Mouse (Mus musculus): ENCODE data around the gene Itgb3bp.
A peak's percentile ranks its signal among the peaks of the same experiment; 100 is the strongest.

The Itgb3bp gene

DNA sequence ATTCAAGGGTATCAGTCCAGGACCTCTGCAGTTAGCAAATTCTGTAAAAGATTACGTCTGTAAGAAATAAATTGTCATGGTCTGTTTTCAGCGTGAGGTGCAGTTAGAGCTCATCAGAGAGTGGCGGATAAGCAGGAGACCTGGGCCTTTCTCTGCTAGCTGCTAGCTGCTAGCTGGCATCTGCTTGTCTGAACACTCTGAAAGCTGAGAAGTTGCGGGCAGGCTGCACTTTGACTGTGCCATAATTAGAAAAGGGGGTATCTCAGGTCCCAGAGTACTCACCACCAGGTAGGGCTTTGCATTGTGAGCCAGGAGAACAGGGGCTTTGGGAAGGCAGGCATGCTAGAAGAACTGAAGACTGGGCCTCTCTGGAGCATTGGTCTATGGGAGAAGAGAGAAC lies 2.2 kb upstream of the Itgb3bp start:
- no peak for DNase-seq

DNA sequence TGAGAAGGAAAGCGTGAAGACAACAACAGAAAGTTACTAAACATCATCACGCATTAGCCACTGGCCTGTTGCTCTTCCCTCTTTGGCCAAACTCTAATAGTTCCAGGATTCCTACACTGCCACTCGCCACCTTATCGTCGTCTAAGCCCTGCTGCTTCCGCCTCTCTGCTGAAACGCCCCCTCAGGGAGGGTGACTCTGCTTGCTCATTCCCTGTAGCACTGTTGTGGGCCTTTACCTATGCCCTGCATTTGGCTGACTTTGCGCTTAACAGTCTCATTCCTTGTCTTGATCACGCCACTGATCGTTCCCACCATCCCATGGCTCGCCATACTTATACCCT lies 1.6 kb upstream of the Itgb3bp start:
- no peak for DNase-seq

DNA sequence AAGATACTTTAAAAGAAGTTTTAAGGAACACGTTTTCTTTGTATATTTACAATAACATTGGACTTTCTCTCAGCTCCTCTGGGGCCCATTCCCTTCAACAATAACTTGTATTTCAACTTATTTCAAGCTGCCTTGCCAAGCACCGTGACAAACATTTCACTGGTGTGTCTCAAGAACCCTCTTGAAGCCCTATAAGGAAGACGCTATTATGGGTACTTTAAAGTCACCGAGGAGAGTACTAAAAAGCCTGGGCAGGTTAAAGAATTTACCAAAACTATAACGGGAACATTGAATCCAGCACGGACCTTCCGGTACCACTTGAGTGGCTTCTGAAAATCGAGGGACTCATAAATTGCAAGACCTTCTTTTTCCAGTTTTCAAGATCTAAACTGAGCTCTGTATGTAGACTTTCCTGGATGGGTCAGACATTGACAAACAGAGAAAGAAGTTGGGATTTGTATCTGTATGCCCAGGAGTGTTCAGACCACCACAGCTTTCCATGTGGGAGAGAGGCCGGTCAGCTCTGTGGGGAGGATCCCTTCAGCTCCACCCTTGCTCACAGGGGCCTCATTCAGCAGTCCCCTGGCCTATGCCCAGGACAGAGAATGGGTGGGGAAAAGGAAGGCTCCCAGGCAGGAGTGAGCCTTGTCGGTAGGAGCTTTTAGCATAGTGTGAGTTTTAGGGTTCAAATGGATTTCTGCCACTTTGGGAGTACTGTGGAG lies 1.1 kb upstream of the Itgb3bp start:
- DNase-seq: no peak

DNA sequence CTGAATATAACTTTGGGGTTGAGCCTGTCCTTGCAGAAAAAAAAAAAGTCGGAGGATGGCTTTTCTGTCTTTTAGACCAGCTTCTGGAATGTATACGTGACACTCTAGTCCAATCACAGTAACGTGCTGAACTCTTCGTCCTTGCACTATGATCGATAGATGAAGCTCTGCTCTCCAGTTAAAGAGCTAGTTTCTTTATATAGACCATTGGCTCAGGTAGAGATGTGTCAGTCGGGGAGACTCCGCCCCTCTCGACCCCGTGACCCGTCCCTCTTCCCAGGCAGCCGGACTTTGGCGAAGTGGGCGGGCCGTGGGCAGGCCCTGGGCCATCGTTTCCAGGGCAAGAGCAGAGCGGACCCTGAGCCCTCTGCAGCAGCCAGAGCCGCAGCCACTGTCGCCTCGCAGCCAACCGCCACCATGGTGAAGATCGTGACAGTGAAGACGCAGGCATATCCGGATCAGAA lies 432 bp downstream of the Itgb3bp start, which contains the start of gene Pgm1:
TSS of gene Pgm1 (plus strand) at position 266 of the 464 bp plus-strand sequence.
- peak; percentile 86 to 91 for DNase-seq

DNA sequence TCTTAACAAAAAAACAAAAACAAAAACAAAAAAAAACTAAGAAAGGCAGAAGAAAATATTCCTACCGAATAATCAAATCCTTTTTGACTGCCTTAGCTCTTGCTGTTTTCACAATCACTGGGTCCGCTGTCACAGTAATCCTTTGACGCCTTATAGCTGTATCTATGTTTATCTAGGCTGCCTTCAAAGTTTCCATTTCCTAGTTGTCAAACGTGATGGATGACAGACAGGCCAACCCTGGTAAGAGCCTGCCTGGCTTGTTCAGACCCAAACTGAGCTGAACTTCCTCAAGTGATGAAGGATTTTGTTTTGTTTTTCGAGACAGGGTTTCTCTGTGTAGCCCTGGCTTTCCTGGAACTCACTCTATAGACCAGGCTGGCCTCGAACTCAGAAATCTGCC lies 1.1 kb downstream of the Itgb3bp start:
- DNase-seq: no peak

DNA sequence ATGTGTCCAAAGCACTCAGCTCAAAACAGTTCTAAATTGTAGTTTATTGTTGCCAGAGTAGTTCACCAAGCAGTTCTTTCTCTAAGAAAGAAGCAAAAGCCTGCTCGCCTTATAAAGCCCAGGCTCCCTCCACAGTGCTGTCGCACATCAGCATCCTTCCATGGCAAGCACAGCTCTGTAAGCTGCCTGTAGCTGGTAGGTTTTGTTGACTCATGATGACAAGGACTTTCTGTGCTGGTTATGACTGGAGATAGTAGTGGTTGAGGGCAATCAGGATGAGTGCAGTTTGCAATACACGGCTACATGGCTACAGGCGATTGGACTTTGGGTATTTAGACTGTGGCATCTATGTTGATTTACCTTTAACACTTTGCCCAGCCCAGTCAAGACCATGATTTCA lies 3.2 kb downstream of the Itgb3bp start:
- no peak for DNase-seq

DNA sequence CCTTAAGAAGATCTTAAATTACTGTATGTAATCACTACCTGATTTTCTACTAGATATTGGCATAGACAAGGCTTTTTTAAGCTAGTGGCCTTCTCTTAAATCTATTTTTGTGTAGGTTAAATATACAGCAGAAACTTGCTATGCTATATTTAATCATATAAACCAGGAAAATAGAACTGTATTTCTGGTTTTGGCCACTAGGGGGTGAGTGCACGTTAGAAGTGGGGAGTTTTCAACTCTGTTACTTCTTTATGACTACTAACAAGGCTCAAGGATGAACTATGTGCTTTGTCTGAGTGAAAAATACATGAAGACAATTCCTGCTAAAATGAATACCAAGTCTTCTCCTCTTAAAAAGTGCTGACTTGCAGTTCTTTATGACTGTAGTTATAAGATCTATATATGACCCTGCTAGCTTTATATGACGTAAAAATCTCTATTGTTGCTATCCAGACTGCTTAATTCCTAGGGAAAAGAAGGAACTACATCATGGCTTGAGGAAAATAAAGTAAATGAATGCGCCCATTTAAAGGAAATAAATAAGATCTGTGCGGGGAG lies 15.6 kb downstream of the Itgb3bp start:
- no peak for DNase-seq

DNA sequence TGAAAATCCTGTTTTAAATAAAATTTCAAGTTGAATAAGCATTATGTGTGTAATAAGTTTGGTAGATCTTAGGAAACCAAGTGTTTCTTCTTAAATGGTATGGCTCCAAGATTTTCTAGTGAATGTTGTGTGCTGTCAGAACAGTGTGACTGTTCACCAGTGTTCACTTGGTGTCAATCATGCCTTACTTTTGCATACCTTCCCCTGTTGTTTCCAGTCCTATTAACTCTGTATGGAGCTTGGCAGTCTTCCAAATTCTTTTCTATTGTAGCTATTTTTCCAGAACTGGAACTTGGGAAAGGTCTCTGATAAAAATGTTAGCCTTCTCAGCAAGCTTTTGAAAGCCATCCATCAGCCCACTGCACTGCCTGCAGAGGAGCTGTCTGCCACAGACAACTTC lies 47.2 kb downstream of the Itgb3bp start:
- no peak for DNase-seq

DNA sequence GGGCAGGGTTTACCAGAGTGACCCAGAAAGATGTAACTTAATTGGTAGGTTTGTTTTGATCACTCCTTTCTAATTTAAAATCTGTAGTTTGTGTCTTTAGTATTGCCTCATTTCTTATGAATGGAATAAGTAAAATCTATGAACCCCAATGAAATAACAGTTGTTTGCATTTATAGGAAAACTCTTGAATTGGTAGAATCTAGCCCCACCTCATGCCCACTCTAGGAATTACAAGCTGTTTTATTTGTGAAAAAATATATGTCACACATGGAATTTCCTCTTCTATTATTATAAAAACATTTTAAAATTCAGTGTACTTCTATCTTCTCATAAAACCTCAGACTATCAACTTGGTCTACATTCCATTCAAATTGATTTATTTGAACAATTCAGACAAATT lies 47.7 kb downstream of the Itgb3bp start:
- DNase-seq: no peak

DNA sequence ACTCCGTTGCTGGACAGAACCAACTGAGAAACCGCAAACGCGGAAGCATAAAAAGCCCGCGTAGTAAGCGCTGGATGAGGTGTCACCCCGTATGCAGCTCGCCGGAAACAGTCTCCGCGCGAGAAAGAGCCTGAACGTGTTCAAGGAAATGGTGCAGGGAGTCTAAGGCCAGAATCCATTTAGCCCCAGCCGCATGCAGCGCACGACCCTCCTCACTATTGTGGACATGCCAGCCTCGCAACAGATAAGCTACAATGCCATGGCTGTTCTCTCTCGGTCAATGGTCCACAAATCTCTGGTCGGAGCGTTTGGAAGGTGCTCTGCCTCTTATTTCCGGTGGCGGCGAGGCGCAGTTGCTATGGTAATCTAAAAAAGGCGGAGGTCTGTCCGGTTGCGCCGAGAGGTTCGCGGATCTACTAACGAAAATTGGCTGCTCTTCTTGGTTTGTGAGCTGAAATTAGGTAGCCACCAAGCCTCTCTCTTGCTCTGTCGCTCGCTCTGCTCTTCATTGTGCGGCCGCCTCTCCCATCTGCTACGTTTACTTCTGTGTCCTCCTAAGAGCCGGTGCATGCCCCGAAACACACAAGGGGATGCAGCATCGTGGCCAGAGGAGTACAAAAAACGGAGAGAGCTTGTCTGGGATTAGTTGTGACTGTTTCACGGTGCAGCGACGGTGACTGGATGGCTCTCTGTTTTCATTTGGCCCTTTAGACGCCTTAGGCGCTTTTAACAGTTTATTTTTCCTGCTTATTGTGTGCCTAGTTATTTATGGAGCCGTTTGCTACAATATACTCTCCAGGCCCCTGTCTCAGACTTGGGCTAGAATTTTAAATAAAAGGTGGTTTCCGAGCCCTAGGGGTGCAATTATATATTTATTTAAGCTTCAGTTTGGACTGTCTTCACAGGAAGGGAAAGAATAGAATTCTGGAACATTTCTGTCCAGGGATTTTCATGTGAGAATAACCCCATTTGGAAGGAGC lies 100.2 kb downstream of the Itgb3bp start, which contains the start of gene Efcab7:
TSS of gene Efcab7 (plus strand) at position 105 of the 980 bp plus-strand sequence.
- peak; percentile 87 to 88 for DNase-seq

DNA sequence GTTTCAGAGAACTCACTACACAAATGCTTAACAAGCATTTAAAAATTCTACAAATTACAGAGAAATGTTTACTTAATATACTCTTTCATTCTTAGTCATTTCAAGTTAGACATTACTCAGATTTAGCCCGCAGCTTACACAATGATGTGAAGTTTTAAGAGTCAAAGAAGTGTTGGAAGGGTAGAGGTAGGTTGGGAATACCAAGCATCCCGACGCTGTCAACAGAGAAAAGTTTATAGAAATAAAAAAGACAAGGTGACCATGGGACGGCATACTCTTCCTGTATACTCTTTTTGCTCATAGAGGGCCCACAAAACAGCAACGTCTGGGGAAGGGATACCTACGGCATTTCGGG lies 100.9 kb downstream of the Itgb3bp start:
- no peak for DNase-seq

DNA sequence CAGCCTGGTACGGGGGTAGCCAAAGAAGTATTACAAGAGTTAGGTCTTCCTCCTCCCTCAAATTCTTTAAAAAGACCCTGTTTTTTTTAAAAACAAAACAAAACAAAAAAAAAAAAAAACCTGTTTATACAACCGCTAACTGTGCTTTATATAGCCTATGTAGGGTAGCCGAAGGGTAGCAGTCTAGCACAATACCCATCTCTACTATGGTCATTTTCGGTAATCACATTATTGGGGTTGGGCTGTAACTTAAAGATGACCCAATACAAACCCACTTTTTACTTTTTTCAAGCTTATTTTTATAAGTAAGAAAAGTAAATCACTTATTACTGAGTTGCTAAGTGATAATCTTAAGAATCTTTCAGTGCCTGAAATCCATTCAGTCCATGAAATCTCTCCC lies 101.3 kb downstream of the Itgb3bp start:
- no peak for DNase-seq

DNA sequence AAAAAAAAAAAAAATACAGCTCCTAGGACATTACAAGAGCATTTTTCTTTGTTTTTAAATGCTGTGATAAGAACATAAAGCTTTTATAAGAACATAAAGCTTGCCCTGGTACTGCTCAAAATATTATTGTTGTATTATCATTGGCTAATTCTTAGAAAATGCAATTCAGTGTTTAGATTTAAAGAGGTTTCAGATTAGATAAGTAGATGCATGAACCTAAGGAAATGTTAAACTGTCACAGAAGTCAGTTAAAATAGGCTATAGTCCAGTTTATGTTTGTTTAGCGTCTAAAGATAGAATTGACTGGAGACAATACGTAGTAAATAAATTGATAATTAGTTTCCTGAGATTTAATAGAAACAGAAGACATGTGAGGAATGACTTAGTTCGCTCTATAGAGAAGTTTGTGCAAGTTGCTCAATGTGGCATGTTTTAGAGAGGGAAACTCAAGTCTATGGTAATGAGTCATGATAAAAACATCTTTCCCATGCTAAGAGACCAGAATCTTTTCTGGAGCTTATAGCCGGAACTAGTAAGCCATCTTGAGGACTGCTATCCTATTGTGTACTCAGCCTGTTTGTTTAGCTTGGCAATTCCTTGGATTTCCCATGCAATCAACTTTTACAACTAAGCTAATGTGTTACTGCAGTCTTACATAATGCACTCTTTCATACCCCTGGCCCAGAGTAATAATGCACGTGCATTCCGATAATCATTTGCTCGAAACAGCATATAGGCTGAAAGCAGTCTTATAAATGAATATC lies 112.7 kb downstream of the Itgb3bp start:
- DNase-seq: no peak

DNA sequence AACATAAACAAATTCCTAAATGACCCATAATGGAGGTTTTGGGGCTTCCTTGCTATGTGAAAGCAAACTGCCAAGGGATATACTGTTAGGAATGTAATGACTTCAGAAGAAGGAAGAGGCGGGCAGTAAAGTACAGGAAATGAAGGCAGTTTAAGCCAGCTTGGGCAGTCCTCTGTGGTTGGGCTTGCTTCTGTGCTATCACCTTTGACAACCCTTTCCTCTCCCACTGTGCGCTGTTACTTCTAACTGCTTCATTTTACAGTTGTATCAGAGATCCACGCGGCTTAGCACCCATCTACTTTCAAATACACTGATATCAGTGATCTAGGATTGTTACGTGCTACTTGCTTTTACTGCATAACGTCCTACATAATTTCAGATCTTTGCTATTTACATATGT lies 137.2 kb downstream of the Itgb3bp start:
- DNase-seq: no peak

DNA sequence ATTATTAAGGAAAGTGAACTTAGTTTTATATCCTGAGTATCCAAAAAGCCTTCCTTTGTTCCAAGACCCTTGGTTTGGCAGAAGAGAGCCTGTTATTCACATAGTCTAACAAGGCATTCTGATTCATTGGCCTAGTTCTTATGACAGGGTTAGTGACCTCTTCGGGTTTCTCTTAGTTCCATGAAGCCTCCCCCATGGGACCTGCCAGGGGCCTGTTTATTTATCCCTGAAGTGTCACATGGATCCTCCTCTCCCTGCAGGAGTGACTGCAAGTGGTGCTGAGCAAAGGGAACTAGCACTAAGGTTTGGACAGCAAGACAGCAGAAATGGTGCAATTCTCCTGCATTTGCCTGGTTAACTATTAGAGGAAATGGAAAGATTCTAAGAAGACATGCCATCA lies 156.6 kb downstream of the Itgb3bp start:
- peak in 1 of 2 experiments; percentile 27 for DNase-seq

DNA sequence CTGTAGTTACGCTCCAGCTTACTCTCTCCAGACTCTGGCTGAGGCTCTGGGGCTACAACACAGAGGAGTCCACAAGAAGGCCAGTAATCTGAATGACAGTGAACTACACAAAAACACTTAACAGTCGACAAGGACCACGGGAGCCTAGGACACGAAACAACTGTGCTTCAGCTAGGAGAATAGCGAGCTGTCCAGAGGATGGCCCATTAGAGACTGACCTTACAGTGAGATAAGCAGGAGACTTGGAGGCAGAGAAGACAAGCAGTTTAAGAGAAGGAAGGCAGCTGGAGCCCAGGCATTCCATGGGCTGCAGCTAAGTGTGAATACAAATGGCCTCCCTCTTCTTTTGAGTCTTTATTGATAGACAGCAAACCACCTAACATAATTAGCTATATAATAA lies 159.1 kb downstream of the Itgb3bp start:
- DNase-seq: peak; percentile 6 to 43

DNA sequence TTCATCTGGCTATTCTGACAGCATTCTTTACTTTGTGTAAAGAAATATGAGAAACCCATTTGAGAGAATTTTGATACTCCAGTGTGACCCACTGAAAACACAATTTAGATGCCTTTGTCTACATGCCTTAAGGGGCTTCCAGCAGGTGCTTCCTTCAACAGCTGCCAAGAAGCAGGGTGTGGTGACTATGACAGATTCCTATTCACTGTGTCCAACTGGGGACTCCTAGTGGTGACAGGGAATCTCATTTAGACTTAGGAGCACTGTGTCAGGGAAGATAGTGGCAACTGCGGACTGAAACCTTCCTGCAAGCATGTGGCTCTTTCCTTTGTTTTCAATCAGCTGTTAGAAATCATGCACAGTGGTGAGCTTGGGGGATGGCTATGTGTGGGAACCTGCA lies 162.9 kb downstream of the Itgb3bp start:
- DNase-seq: peak in 1 of 2 experiments; percentile 8

DNA sequence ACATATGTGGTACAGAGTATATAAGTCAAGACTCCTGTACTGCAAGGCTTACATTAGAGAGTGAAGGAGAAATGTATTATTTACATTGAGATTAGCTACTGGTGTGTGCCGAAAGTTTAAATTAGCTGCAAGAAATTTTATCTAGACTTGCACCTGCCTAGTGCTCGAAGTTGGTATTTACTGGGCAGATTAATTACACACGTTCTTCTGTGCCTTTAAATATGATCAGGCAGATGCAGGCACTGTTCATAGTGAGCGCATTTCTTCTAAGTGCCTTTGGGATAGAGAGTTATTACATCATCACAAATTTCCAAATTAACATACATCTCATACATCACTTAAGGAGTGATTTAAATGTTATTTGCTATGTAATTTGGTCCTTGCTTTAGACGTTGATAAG lies 163.3 kb downstream of the Itgb3bp start:
- DNase-seq: no peak

DNA sequence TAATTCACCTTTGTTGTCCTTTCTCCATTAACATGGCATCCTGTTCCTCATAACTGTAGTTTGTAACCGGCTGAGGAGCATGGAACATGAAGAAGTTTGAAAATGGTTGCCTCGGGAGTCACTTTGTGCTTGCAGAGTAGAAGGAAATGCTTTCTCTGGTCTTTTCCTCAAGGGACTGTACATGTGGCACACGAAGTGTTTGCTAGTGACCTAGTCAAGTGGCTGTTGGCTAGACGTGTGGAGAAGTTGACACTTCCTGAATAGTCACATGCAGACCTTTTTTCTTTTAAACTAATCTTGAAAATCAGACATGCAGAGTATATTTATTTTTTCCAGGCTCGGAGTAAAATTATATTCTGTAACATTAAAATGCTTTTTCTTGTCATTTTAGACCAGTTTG lies 177.2 kb downstream of the Itgb3bp start:
- DNase-seq: no peak

DNA sequence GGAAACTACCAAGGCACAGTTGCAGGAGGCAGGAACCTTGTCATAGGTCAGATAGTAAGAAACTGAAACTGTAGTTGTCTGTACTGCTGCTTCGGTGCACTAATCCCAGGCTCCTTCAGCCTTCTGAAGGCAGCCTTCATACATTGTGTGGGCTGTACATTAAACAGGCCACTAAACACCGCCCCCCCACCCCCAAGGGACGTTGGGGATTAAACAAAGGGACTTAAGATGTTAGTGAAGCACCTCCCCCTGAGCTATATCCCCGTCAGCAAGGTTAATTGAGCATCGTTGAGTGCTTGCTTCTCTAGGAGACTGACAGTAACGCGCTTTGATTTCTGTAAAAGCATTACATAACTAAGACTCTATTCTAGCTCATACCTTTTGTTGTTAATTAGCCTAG lies 189.8 kb downstream of the Itgb3bp start:
- no peak for DNase-seq

DNA sequence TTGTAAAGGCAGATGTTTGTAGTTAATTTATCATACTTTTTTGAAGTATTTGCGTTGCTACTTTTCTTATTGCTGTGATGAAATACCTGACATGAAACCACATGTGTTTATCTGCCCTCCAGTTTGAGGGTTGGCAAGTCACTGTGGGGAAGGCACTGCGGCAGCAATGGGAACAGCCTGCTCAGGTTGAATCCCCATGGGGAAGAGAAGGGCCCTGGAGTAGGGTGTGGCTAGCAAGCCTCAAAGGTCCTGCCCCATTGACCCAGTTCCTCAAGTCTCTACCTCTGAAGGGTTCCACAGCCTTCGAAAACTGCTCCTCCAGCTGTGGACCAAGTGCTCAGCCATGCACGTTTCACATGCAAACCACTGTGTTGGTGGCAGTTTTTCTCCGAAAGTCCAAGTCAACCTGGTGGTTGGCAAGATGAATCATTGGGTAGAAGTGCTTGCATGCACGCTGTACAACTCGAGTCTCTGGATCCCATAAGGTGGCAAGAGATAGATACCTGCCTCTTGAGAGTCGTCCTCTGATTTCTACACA lies 203.6 kb downstream of the Itgb3bp start:
- no peak for DNase-seq

DNA sequence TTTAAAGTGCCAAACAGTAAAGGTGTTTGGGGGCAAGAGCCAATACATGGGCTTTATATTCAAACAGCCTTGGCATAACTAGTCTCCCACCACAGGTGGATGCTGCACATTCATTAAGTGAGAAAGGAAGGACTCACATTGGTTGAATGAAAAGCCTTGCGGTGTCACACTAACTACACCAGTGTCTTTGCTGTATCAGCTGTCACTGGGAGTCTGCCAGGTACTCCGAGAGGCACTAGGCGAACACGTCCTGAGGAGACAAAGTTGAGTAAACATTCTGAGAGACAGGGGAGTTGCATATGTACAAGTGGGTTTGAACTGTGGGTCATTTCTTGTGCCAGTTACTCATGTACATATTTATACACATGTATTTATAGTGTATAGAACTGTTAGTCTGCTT lies 205.3 kb downstream of the Itgb3bp start:
- no peak for DNase-seq

DNA sequence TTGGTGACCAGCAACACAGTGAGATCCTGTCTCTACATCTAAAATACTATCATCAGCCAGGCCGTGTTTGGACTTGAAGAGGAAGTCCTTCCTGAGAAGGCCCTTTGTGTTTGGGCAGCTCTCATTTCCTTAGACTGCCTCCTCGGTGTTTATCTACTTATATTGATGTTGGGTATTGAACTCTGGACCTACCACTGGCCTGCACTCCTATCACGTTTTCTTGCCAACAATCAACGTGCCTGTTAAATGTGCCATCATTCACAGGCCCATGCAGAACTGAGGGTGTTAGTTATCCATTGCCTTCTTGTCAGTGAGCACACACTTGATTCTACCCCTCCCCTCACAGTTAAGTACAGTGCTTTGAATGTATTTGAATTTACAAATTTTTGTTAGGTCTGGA lies 211.7 kb downstream of the Itgb3bp start:
- peak in 1 of 2 experiments; percentile 4 for DNase-seq

Data from lung, postnatal 4 days (tissue).